Mouse (Mus musculus): ENCODE data around the gene Calhm3. TPM values are rescaled to one million over a fixed set of nuclear protein-coding genes. Genes with fewer than 3 reads are reported as not detected.

Calhm3 gene
- total RNA-seq, 2 experiments from 2014 or later, result not detected

- DNase-seq, result no peak
Observed at GRCm38 (mm10) chr19:47118634-47119033, 38.9 kb downstream of the Calhm3 start.

- DNase-seq, result no peak
Observed at GRCm38 (mm10) chr19:47104641-47105271, 52.8 kb downstream of the Calhm3 start.

Other genes with a start within 250 kb of the Calhm3 start
- 10 to 100 TPM in 1 of 2 experiments, 1 to 10 TPM in 1; 7.6 to 12.2 TPM for gene Ina, start 143.1 kb downstream of the Calhm3 start, total RNA-seq (2021)
- 10 to 100 TPM; 73.1 to 77.3 TPM for gene Nt5c2, start 142.6 kb downstream of the Calhm3 start, total RNA-seq (2021)
- gene Pcgf6, start 106.9 kb downstream of the Calhm3 start, total RNA-seq (2021), result 1 to 10 TPM; 8.6 to 8.9 TPM
- gene Taf5, start 90.0 kb downstream of the Calhm3 start, total RNA-seq (2021), result 1 to 10 TPM; 4.4 to 4.8 TPM
- 1,000 to 10,000 TPM; 1,198 to 1,276 TPM for gene Usmg5, start 67.1 kb downstream of the Calhm3 start, total RNA-seq (2021)
- 10 to 100 TPM; 18.9 to 20.5 TPM for gene Pdcd11, start 67.0 kb downstream of the Calhm3 start, total RNA-seq (2021)
- 1 to 10 TPM; 3.5 to 4.9 TPM for gene Calhm2, start 19.5 kb downstream of the Calhm3 start, total RNA-seq (2021)
- not detected for gene Calhm1, start 13.5 kb downstream of the Calhm3 start, total RNA-seq (2021)
- gene Neurl1a, start 21.1 kb upstream of the Calhm3 start, total RNA-seq (2021), result 10 to 100 TPM; 13.6 to 19.4 TPM